Mouse (Mus musculus) lung, adult 2 months (tissue): Measurements from ENCODE around the gene Msantd3.

Source experiments
- CTCF ChIP-seq: fragments of 200-500 bp; IDR thresholded peaks from 2 replicates; pipeline ENCODE4 v1.5.1; 2011; ENCODE audit warnings: mild to moderate bottlenecking, low read length, control low read depth; ENCODE audit not compliant: insufficient read depth
- POLR2A ChIP-seq: fragments of 200-500 bp; IDR thresholded peaks from 2 replicates; pipeline ENCODE4 v1.6.1; 2011; ENCODE audit warnings: low read depth, mild to moderate bottlenecking, control low read depth, low read length, borderline replicate concordance; ENCODE audit errors: extremely low read depth

DNA sequence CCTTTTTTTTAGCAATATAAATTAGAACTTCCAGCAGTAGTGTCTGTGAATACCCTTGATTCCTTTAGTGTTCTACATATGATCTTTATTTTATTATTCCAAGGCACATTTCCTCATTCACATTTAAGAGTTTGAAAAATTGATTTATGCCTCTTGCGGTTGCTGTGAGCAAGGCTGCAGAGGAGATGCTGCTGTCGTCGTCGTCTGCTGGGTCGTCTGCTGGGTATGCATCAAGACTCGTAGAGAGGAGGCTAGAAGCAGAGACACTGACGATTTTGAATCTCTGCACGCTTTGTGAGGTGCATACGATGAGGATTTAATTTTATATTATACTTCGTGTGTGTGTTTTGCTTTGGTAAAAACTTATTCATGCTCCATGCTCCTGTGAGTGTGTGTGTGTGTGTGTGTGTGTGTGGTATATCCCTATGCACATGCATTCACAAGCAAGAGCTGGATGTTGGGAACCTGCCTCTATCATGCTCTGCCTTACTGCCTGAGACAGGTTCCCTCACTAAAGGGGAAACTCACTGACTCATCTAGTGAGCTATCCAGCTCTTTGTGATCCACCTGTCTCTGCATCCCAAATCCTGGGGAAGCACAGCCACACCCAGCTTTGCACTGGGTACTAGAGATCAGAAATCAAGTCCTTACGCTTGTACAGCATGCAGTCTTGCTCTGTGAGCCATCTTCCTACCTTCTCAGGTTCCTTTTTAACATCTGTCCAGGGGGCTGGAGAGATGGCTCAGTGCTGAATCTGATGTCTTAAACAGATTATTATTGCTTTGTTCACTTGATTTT is 7.7 kb upstream of the Msantd3 start:
- no peak for TF ChIP-seq CTCF
- no peak for TF ChIP-seq POLR2A
